Mouse (Mus musculus) liver, adult 2 months (tissue): ENCODE data around the gene Mlip.

Experiments used
- CTCF ChIP-seq: fragments of 200-500 bp; IDR thresholded peaks from 2 replicates; pipeline ENCODE4 v1.5.1; 2011; ENCODE audit warnings: low read depth, low read length, control low read depth
- POLR2A ChIP-seq: fragments of 200-500 bp; IDR thresholded peaks from 2 replicates; pipeline ENCODE4 v1.6.1; 2011; ENCODE audit warnings: low read length, control low read depth; ENCODE audit not compliant: insufficient read depth; ENCODE audit errors: extremely low read depth

DNA sequence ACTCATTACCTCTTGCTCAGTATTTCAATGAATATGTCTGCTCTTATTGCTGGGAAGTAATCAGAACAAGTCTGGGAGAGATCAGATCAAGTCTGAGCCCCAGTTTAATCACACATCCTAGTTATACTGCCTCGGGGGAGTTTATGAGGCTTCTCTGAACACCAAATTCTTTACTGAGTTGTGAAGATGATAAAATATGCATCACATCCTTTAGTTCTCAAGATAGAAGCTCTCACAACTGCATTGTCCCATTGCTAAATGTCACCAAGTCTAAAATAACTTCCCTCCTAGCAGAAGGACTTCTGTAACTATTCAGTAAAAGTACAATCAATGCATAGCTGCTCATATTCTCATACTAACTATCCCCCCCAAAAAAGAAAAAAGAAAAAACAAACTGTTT is 154.5 kb downstream of the Mlip start:
- no peak for TF ChIP-seq POLR2A
- TF ChIP-seq CTCF: no peak
